Mouse (Mus musculus): ENCODE measurements at regions not wholly inside any gene's neighbourhood (a gene's known extent, or its start where the extent isn't known, plus 50 kb on each side); places are given as distances from the start of the nearest gene placed in this dataset.

DNA sequence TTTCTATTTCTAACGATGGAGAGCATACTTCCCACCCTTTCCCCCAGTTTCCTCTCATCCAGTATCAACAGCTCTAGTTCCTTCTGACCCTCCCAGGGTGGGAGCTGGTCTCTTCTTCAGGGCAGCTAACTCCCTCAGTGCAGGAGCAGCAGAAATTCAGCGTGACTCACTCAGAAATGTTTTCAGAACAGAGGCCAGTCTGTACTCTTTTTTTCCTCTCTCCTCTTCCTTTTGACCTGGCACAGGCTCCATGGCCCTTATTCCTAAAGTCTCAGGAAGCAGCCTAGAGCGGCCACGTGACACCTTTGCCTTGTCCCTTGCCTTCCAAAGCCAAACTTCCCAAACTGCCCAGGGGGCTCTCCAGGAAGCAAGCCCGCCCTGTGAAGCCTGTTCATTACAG lies 55.4 kb downstream of the Pja1 start:
- no peak for ATAC-seq (replicated peaks in 1 of 2; ENCODE audit: insufficient read depth in 1 of 2, low FRiP score in 2 of 2, low TSS enrichment in 1 of 2, low read depth in 1 of 2, poor library complexity in 2 of 2, severe bottlenecking in 2 of 2)

DNA sequence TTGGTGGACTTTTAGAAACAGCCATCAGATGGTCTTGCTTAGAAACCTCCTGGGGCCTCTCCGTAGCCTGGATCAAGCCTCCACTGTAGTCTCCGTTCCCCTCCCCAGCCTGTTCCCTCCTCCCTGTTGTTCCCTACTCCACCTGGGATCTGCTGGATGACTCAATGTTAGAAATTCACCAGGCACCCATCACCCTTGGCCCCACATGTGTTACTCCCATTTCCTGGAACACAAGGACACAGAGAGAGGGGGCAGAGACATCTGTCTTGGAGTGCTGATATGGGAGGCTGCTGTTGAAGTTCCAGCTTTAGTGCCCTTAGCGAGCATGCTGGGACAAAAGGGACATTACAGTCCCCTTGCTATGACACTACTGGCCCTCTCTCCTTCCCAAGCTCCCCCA lies 60.1 kb downstream of the Pja1 start:
- no peak for ATAC-seq (replicated peaks in 1 of 2; ENCODE audit: insufficient read depth in 1 of 2, low FRiP score in 2 of 2, low TSS enrichment in 1 of 2, low read depth in 1 of 2, poor library complexity in 2 of 2, severe bottlenecking in 2 of 2)

DNA sequence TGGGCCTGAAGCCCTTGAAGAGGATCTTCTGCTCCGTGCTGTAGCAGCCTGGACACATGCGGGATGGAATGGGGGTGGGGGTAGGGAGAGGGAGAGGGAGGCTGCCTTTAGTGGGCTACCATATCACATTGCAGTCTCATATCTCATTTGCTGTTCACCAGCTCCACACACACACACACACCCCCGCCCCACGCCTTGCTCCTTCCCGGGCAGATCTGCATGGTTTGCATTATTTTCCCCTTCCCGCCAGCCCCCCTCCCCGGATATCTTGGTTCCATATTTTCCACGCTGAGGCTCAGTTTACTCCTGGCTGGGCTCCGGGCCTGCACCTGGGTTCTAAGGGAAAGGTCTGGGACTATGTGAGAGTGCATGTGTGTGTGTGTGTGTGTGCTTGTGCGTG lies 61.2 kb downstream of the Pja1 start:
- ATAC-seq (replicated peaks in 1 of 2; ENCODE audit: insufficient read depth in 1 of 2, low FRiP score in 2 of 2, low TSS enrichment in 1 of 2, low read depth in 1 of 2, poor library complexity in 2 of 2, severe bottlenecking in 2 of 2) = no peak

DNA sequence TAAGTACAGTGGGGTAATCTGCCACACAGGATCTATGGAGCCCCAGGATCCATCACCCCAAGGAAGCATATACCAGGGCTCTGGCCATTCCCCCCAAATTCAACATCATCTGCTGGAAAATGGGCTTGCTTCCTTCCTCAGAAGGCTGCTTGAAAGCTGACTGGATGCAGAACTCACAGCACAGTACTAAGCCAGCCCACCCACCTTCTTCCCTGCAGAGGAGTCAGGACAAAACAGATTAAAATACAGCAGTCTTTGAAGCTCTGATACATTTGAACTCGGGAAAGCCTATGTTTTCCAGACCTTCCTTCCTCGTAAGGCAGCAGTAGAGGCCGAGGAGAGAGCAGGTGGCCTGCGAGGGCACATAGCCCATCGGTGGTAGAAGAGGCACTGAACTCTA lies 61.7 kb downstream of the Pja1 start:
- no peak for ATAC-seq (replicated peaks in 1 of 2; ENCODE audit: insufficient read depth in 1 of 2, low FRiP score in 2 of 2, low TSS enrichment in 1 of 2, low read depth in 1 of 2, poor library complexity in 2 of 2, severe bottlenecking in 2 of 2)

DNA sequence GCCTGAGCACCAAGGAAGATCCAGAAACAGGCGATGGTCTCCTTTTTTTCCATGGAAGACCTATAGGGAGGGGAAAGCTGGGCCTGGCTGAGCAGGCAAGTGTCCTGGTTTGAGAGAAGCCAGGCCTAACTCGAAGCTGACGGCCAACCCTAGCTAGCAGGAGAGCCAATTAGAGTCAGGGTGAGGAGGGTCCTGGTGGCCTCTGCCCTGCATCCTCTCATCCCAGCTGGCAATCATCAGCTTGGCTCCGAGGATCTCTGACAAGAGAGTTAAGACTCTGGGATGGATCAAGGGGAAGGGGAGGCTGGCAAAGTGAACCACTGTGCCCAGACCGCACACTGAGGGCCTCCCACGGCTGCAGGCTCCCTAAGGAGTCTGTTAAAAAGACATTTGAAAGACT lies 62.3 kb downstream of the Pja1 start:
- ATAC-seq (replicated peaks in 1 of 2; ENCODE audit: insufficient read depth in 1 of 2, low FRiP score in 2 of 2, low TSS enrichment in 1 of 2, low read depth in 1 of 2, poor library complexity in 2 of 2, severe bottlenecking in 2 of 2) = no peak

DNA sequence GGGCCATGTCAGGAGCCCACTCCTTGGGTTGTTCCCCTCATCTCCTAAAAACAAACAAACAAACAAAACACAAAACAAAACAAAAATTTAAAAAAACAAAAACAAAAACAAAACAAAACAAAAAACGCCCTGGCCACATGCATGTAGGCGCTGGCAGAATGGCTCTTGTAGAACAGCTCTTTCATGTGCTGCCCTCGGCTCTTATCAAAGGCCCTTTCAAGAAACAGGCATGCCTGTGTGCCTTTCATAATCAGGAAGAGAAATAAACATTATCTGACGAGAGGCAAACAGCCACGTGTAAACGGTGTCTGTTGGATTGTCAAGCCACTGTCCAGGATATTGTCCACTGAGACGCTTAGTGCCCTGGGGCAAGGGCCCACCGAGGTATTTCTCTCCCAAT lies 65.2 kb downstream of the Pja1 start:
- ATAC-seq (replicated peaks in 1 of 2; ENCODE audit: insufficient read depth in 1 of 2, low FRiP score in 2 of 2, low TSS enrichment in 1 of 2, low read depth in 1 of 2, poor library complexity in 2 of 2, severe bottlenecking in 2 of 2) = no peak

DNA sequence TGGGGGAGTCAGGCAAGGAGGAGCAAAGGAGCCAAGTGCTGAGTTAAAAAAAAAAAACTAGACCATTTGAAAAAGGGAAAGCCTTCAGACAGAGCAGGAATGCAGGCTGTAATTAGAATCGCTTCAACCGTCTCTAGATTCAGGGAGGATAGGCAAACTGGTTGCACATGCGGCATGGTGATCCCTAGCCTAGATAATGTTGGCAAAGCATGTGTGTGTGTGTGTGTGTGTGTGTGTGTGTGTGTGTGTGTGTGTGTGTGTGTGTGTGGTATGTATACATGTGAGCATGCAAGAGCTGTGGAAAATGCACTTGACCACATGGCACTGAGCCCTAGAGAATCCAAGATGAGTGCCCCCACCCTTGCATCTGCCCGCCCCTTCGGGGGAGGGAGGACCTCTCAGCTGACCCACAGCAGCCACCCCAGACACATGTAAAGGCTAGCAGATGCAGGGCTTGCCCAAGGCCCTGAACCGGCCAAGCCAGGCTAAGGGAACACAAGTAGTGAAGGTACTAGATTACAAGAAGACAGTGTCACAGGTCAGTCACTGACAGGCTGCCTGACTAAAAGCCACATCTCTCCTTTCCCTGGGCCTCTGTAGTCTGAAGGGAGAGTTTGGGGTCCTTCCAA lies 67.4 kb downstream of the Pja1 start:
- no peak for ATAC-seq (replicated peaks in 1 of 2; ENCODE audit: insufficient read depth in 1 of 2, low FRiP score in 2 of 2, low TSS enrichment in 1 of 2, low read depth in 1 of 2, poor library complexity in 2 of 2, severe bottlenecking in 2 of 2)

DNA sequence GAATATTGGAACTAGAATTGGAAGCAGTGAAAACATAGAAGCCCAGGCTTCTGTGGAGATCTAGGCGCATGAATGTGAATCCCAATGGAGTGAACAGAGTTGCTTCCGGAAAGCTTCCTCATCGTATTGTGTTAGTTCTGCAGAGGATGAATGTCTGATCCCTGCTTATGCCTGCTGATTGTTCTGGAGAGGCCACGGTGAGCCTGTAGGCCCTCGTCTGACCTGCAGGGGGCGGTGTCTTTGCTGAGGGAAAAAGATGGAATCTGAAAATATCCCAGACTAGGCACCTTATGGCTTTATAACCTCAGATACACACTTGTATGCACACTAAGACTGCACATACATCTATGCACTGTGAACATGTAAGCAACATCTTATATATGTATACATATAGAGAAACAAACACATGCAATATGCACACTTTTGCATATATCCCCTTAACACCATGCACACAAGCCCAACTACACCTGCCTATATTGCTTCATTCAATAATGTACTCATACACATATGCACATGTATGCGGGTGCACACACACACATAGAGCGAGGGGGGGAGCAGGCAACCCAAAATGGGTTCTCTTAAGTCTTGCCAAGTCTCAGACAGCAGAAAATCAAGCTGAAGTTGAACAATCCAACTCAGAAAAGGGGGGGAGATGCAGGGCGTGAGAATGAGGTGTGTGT lies 68.1 kb downstream of the Pja1 start:
- ATAC-seq (replicated peaks in 1 of 2; ENCODE audit: insufficient read depth in 1 of 2, low FRiP score in 2 of 2, low TSS enrichment in 1 of 2, low read depth in 1 of 2, poor library complexity in 2 of 2, severe bottlenecking in 2 of 2) = no peak

DNA sequence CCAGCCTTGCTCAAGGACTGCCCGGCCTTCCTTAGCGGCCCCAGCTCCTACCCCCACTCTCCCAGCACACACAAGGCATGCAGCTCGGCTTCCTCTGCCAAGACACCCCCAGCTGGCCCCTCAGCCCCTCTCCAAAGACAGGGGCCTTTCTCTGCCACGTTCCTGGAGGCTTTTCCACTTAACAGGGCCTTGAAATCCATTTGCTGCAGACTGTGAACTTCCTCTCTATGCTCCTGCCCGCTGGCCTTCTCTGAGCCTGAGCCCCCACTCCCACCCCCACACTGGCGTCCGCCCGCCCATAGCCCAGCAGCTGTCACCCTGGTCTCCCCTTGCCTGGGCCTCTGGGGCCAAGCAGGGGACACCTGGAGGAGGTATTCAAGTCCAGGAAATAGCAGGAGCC lies 73.7 kb downstream of the Pja1 start:
- ATAC-seq (replicated peaks in 1 of 2; ENCODE audit: insufficient read depth in 1 of 2, low FRiP score in 2 of 2, low TSS enrichment in 1 of 2, low read depth in 1 of 2, poor library complexity in 2 of 2, severe bottlenecking in 2 of 2) = no peak

DNA sequence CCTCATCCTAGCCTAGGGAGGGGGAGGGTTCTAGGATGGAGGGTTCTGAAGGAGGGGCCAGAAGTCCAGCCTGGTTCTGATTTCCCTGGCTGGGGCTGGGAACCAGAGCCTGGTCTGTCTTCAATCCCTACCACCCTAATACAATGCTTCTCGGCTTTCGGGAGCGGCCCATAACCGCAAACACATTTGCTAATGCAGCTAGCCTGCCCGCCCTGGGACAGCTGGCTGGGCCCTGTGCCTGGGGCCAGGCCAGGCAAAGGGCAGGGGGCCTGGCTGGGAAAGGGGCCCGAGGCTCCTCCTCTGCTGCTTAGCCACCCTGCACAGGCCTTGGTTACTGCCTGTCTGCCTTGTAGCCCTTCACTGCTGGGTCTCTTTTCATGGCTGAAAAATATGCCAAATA lies 74.9 kb downstream of the Pja1 start:
- no peak for ATAC-seq (replicated peaks in 1 of 2; ENCODE audit: insufficient read depth in 1 of 2, low FRiP score in 2 of 2, low TSS enrichment in 1 of 2, low read depth in 1 of 2, poor library complexity in 2 of 2, severe bottlenecking in 2 of 2)

DNA sequence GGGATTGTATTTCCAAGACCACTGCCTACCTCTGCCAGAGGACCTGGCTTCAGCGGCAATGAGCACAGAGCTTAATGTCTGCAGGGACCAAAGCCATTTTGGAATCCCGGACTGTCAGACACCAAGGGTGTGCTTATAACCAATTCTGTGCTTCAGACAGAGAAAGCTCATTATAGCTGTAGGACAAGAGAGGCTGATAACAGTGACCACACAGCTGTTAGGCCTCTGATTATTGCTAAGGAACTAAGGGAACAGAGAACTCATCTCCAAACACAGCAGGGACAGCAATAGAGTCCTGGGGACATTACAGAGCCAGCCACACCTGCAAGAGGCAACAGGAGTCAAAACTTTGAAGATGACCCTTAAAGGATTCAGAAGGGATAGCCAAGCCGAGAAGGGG lies 76.0 kb downstream of the Pja1 start:
- no peak for ATAC-seq (replicated peaks in 1 of 2; ENCODE audit: insufficient read depth in 1 of 2, low FRiP score in 2 of 2, low TSS enrichment in 1 of 2, low read depth in 1 of 2, poor library complexity in 2 of 2, severe bottlenecking in 2 of 2)

DNA sequence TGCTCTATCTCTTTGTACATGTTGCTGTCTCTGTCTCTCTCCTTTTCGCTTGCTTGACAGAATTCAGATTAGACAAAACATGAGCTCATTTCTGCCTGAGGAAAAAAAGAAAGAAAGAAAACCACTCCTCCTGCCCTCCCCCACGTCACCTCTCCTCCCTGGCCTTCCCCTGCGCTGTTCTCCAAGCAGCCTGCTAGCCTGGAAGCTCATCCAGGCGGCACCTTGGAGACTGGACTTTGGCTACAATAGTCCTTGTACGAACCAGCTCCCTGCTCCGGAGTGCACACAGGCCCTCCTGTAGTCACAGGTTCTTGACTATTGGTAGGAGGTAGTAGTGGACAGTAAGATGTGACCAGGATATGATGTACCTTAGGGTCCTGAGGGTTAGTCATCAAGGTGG lies 79.4 kb downstream of the Pja1 start:
- ATAC-seq (replicated peaks in 1 of 2; ENCODE audit: insufficient read depth in 1 of 2, low FRiP score in 2 of 2, low TSS enrichment in 1 of 2, low read depth in 1 of 2, poor library complexity in 2 of 2, severe bottlenecking in 2 of 2) = no peak

DNA sequence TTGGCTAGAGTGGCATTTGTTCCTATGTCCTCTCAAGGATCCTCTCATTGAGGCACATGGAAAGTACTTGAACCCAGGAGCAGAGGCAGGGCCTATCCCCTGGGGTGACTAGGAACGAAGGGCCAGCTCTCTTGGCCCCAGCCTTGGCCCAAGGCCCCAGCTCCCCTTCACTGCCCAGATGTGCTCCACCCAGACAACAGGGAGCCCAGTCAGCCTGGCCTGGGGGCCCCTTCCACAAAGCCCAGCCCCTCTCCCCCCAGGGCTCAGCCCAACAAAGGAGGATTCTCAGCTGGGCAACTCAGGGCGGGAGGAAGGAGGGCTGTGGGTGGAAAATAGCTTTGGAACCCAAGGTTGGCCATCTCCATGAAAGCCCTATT lies 80.6 kb downstream of the Pja1 start:
- no peak for ATAC-seq (replicated peaks in 1 of 2; ENCODE audit: insufficient read depth in 1 of 2, low FRiP score in 2 of 2, low TSS enrichment in 1 of 2, low read depth in 1 of 2, poor library complexity in 2 of 2, severe bottlenecking in 2 of 2)

DNA sequence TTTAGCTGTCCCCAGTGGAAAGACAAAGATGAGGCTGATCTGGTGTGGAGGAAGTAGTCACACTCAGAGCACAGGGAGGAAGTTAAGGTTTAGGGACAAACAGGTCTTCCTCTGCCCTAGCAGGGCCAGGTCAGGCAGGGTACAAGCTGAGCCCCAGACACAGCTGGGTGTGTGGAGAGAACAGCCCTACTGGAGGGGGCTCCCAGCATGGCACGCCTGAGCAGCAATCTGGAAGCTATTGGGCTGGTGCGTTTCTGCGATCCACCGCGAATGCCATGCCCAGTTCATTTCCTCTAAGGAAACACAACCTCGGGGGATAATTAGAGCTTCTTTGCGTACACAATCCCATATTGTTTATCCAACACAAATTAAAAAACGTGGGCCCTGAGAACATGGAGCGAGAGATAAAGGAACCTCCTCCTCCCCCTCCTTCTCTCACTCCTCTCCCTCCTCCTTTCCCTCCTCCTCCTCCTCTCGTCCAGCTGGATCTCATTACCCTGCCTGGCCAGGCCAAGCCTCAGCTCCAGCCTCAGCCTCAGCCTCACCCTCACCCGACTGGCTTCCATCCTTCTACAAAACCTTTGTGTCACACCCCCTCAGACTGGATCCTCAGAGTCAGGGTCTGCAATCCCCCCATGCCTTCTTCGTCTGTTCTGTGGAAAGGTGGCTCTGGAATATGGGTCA lies 81.2 kb downstream of the Pja1 start:
- ATAC-seq (replicated peaks in 1 of 2; ENCODE audit: insufficient read depth in 1 of 2, low FRiP score in 2 of 2, low TSS enrichment in 1 of 2, low read depth in 1 of 2, poor library complexity in 2 of 2, severe bottlenecking in 2 of 2) = no peak

DNA sequence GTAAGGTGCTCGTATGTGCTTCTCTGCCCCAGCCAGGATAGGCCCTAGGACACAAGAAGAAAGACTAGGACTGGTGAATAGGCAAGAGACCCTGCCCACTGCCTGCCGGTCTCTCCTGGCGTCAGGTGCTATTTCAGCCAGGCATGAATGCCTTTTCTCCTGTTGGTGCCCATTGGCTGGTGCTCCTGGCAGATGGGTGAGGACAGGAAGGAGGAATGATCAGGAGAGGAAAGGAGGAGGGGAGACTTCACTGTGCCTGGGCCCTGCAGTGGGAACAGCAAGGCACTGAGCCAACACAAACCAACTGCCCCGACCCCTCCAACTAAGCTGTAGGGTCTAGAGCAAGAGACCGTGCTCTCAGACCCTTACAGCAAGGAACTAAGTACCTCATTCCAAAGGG lies 100.4 kb downstream of the Pja1 start:
- ATAC-seq (replicated peaks in 1 of 2; ENCODE audit: insufficient read depth in 1 of 2, low FRiP score in 2 of 2, low TSS enrichment in 1 of 2, low read depth in 1 of 2, poor library complexity in 2 of 2, severe bottlenecking in 2 of 2) = no peak

DNA sequence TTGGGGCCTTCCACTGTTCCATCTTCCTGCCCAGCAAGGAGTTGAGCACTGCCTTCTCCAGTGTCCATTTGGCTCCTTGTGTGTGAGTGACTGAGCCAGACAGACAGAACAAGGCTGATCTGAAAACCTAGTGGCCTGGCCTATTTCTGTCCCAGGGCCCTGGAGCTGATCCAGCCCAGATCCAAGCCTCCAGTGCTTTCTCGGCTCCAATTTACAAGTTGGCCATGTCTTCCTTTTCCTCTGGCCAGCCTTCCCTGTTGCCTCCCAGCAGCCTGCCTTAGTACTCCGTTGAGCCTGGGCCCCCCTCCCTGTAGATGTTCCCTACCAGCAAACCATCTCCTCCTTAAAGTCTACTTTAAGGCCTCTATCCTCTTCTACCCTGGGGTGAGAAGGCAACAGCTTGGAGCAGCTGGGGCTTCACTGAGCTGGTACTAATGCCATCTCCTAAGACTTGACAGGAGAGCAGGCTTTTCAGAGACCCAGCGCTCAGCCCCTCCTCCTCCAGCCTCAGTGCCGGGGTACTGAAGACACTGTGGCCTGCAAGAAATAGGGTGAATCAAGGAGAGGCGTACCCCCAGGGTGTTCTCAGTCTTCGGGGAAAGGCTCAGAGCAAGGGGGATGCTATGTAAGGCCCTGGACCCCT lies 101.7 kb downstream of the Pja1 start:
- ATAC-seq (replicated peaks in 1 of 2; ENCODE audit: insufficient read depth in 1 of 2, low FRiP score in 2 of 2, low TSS enrichment in 1 of 2, low read depth in 1 of 2, poor library complexity in 2 of 2, severe bottlenecking in 2 of 2) = no peak

DNA sequence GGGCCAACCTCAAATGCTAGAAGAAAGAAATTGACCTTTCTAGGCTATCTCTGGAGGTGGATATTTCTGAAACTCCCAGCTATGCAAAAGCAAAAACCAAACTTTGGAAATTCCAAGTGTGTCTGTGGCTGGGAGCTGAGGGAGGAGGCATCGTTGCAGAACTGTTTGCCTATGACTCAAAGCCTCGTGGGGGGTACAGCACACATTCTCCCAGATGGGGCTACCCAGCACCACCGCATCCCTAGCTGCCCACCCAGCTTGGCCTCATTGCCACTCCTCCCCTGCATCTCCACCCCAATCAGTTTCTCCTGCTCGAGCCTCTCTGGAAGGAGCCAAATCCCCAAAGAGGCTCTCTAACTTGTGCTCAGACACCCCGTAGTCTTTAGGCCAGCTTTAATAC lies 107.0 kb downstream of the Pja1 start:
- ATAC-seq (replicated peaks in 1 of 2; ENCODE audit: insufficient read depth in 1 of 2, low FRiP score in 2 of 2, low TSS enrichment in 1 of 2, low read depth in 1 of 2, poor library complexity in 2 of 2, severe bottlenecking in 2 of 2) = no peak

DNA sequence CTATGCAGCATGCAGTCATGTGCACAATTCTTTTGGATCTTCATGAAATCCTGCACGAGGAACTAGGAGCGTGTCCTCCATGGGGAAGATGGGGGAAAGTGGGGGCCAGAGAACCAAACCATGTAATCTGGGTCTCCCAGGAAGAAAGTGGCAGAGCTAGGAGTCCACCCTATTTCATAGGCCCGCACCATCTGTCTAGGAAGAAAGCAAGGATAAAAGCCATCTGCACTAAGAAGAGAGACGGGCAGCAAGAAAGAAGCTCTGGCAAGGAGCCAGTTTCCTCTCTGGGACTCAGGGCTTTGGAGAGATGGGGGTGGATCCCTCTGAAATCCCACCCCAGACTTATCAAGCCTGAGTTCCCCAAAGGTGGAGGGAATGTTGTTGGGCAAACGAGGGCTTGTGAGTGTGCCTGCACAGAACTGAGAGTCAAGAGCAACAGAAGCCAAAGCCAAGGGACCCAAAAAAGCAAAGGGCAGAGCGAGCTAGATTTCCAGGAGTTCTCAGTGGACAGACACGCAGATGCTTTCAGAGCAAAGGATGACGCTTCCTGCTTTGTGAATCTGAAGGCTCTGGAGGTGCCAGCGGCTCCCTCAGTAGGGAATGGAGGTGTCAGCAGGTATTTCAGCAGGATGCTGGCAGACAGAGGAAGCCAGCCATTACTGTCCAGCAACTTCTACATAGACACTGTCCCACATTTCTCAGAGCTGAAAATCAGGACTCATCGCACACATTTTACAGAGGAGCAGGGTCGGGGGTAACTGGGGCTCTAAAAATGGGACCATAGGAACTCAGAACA lies 110.8 kb downstream of the Pja1 start:
- no peak for ATAC-seq (replicated peaks in 1 of 2; ENCODE audit: insufficient read depth in 1 of 2, low FRiP score in 2 of 2, low TSS enrichment in 1 of 2, low read depth in 1 of 2, poor library complexity in 2 of 2, severe bottlenecking in 2 of 2)
